Mouse (Mus musculus): Measurements from ENCODE around the gene Rcan2.
A peak's percentile ranks its signal among the peaks of the same experiment; 100 is the strongest.

Rcan2 gene

GRCm38 (mm10) chr17:43827261-43827660 lies 26.1 kb downstream of the Rcan2 start:
- DNase-seq = no peak

- DNase-seq = no peak
Observed at GRCm38 (mm10) chr17:43832401-43833124, 31.4 kb downstream of the Rcan2 start.

GRCm38 (mm10) chr17:43840208-43840607 lies 39.1 kb downstream of the Rcan2 start:
- peak; percentile 9 to 17 for DNase-seq

- DNase-seq = no peak
Observed at GRCm38 (mm10) chr17:43846714-43847113, 45.6 kb downstream of the Rcan2 start.

- no peak for DNase-seq
Observed at GRCm38 (mm10) chr17:43848903-43849302, 47.8 kb downstream of the Rcan2 start.

- DNase-seq = no peak
Observed at GRCm38 (mm10) chr17:43855132-43855531, 54.0 kb downstream of the Rcan2 start.

- no peak for DNase-seq
Observed at GRCm38 (mm10) chr17:43856081-43856480, 54.9 kb downstream of the Rcan2 start.

GRCm38 (mm10) chr17:43868808-43869207 lies 67.7 kb downstream of the Rcan2 start:
- DNase-seq = peak; percentile 20 to 23

GRCm38 (mm10) chr17:43869677-43870076 lies 68.5 kb downstream of the Rcan2 start:
- DNase-seq = peak; percentile 92 to 95

- DNase-seq = no peak
Observed at GRCm38 (mm10) chr17:43874417-43874816, 73.3 kb downstream of the Rcan2 start.

- no peak for DNase-seq
Observed at GRCm38 (mm10) chr17:43877425-43877824, 76.3 kb downstream of the Rcan2 start.

GRCm38 (mm10) chr17:43883016-43883415 lies 81.9 kb downstream of the Rcan2 start:
- peak; percentile 56 to 66 for DNase-seq

- DNase-seq = no peak
Observed at GRCm38 (mm10) chr17:43886262-43886661, 85.1 kb downstream of the Rcan2 start.

- DNase-seq = peak; percentile 30 to 52
Observed at GRCm38 (mm10) chr17:43887931-43888330, 86.8 kb downstream of the Rcan2 start.

- DNase-seq = no peak
Observed at GRCm38 (mm10) chr17:43897346-43897745, 96.2 kb downstream of the Rcan2 start.

- no peak for DNase-seq
Observed at GRCm38 (mm10) chr17:43899405-43900092, 98.4 kb downstream of the Rcan2 start.

- DNase-seq = no peak
Observed at GRCm38 (mm10) chr17:43900133-43900532, 99.0 kb downstream of the Rcan2 start.

GRCm38 (mm10) chr17:43901474-43901873 lies 100.3 kb downstream of the Rcan2 start:
- peak; percentile 12 to 29 for DNase-seq

GRCm38 (mm10) chr17:43903807-43904771 lies 102.9 kb downstream of the Rcan2 start:
- DNase-seq = peak; percentile 47 to 54

GRCm38 (mm10) chr17:43904896-43905295 lies 103.7 kb downstream of the Rcan2 start:
- DNase-seq = no peak

GRCm38 (mm10) chr17:43906728-43907127 lies 105.6 kb downstream of the Rcan2 start:
- no peak for DNase-seq

GRCm38 (mm10) chr17:43916128-43916527 lies 115.0 kb downstream of the Rcan2 start:
- DNase-seq = no peak

GRCm38 (mm10) chr17:43917143-43917542 lies 116.0 kb downstream of the Rcan2 start:
- DNase-seq = no peak
